Mouse (Mus musculus) bone marrow, adult 2 months (tissue): Measurements from ENCODE around the gene Gls.

Experiments used
- CTCF ChIP-seq: fragments of 200-500 bp; IDR thresholded peaks from 2 replicates; pipeline ENCODE4 v1.5.1; 2011; ENCODE audit warnings: low read length, control low read depth; ENCODE audit not compliant: control insufficient read depth, insufficient read depth
- POLR2A ChIP-seq: fragments of 200-500 bp; IDR thresholded peaks from 2 replicates; pipeline ENCODE4 v1.6.1; 2011; ENCODE audit warnings: low read depth, mild to moderate bottlenecking, control low read depth, low read length, borderline replicate concordance; ENCODE audit not compliant: control insufficient read depth

GRCm38 (mm10) chr1:52156351-52156750, 76.7 kb downstream of the Gls start:
- TF ChIP-seq CTCF (no peak), POLR2A (no peak)
